Mouse (Mus musculus): ENCODE results near the gene Snx12.
A peak's percentile ranks its signal among the peaks of the same experiment; 100 is the strongest.
"Not testable (repeated sequence)": the region's sequence is repeated elsewhere in the genome, so short reads cannot be mapped to it uniquely, and the experiment has no call there.

The Snx12 gene

DNA sequence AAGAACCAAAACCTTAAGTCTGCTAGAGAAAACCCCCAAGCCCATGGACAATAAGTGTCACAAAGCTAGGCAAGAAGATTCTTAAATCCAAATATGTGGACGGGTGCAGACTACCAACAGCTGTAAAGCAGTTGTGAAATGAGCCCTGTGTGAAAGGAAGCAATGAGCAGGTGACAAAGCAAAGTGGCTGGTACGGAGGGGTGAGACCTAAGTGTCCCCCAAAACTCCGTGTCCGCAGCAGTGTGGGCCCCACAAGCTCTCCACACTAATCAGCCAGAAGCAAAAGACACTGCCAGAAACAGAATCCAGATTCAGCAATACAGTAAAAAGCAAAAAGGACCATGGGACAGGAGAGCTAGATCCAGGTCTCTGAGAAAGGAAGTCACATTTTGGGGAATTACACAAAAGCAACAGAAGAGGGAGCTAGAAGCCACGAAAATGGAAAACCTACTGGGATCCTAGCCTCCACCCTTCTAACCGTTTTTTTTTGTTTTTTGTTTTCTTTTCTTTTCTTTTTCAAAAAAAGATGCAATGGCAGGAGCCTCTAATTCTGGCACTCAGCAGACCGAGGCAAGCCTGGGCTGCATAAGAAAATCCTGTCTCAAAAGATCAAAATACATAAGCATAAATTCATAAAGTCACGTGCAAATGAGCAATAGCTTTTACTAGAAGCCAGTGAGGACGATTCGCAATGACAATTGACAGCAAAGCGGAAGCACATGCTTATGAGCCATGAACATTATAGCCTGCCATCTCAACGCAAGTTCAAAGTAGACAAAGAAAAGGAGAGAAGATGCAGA is 90.2 kb downstream of the Snx12 start:
- peak; percentile 78 for DNase-seq (ENCODE audit: low read depth, low spot score)

DNA sequence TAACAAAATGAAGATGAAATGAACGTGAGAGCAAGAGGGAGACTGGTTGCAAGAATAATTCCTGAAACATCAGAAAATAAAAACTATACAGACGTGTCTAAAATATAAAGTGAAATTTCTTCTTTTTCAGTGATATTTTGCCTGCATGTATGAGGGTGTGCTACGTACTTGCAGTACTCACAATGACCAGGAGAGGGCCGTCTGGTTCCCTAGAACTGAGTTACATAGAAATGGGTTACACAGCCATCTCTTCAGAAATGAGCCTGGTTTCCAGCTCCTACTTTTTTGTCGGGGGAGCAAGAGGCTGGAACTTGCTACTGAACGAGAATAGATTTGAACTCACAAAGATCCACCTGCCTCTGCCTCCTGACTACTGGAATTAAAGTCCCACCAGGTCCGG is 91.4 kb downstream of the Snx12 start:
- peak; percentile 85 for DNase-seq (ENCODE audit: low read depth, low spot score)

DNA sequence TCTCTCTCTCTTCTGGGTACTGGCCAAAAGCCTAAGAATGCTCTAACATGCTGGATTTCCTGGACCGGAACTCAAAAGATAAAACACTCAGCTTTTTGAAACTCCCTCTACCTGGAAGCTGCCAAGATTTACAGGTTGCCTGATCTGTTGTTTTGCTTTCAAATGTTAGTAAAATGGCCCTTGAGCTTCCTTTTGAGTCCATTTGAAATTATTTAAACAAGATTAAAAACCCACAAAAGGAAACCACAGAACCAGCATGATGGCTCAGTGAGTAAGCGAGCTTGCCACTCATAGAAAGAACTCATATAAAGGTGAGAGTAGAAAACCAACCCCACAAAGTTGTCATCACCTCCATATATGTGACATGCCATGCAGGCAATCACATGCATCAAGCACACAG is 93.8 kb downstream of the Snx12 start:
- DNase-seq (ENCODE audit: low read depth, low spot score), result peak; percentile 31

DNA sequence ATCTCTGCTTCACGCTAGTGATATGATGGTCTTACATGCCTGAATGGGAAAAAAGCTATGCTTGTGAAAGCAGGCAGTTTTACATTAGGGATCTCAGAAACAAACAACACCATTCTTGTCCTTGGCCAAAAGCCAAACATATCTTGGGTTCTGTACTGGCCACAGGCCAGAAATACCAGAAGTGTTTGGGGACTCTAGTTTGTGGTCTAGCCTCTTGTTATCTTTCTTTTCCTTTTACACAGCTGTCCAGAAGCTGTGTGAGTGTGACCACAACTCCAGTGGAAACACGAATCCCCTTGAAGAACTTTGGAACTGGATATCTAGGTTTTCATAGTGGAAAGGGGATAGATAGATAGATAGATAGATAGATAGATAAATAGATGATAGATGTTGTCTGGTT is 95.4 kb downstream of the Snx12 start:
- DNase-seq (ENCODE audit: low read depth, low spot score), result peak; percentile 67

DNA sequence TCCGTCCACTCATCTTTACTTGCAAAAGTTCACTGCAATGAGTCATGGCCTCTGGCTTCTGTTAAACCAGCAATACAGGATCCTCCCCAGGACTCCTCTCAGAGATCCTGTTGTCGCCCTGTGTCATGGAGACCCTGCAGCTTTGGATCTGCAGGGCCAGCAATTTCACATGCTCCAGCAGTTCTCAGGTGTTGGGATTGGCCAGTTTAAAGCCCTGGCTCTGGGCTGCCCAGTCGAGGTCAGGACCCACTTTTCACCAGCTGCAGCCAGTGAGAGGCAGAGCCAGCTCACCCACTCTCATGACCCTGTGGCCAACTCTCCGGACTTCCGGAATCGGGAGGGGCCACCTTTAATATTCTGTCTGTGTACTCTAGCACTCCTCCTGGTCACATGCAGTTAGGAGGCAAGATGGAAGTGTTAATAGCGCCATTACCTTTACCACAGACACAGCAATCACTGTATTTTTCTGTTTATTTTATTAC is 95.8 kb downstream of the Snx12 start:
- peak; percentile 65 for DNase-seq (ENCODE audit: low read depth, low spot score)

DNA sequence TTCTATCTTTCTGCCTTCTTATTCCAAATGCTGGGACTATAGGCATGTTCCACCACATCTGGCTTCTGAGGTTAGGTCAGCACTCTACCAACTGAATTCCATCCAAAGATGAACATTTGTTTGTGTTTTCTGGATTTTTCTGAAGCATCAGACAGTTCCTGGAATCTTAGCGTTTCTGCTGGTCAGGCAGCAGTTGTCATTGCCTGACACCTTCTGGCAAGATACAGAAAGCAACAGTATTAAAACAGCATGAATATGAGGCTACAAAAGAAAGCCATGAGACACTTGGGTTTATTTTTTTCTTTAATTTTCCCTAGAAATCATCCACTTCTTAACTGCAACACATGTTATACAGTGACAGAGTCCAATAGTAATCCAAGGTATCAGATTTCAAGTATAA is 101.8 kb downstream of the Snx12 start:
- DNase-seq (ENCODE audit: low read depth, low spot score), result peak; percentile 33

DNA sequence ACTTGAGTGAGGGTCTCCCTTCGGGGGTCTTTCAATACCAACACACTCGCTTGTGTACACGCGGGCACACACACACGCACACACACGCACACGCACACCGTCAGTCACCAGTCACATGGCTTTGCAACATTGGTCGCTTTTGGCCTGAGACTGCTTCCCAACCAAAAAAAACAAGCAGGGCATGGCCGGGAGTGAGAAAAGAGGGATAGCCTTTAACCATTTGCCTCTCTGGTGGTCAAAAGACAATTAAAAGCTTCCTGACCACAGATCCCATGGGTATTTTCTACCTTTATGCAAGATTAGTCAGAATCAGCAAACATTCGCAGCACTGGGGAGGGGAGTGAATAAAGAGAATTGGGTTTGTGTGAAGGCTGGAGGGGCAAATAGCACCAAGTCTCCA is 136.4 kb downstream of the Snx12 start, which contains the start of gene Slc7a3:
Gene Slc7a3 (minus strand): TSS at position 101 of the 400 bp plus-strand sequence.
- no peak for DNase-seq (ENCODE audit: low read depth, low spot score)

DNA sequence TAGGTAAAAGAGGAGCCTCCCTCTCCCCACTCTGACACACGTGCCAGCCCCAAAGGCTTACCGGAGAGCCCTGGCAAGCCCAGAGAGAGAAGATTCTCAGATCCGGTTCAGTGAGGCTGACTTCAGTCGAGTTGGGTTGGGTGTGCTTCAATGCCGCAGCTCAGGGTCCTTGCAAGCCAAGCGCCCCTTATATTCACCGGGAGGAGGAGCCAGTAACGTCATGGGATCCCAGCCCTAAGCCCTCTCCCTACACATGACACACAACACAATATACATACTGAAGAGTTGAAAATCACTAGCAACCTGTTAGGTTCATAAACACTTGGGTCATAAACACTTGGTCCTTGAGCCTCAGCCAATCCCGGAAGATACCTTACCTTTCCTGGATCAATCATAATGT is 137.2 kb downstream of the Snx12 start:
- not testable (repeated sequence) for DNase-seq (ENCODE audit: low read depth, low spot score)

DNA sequence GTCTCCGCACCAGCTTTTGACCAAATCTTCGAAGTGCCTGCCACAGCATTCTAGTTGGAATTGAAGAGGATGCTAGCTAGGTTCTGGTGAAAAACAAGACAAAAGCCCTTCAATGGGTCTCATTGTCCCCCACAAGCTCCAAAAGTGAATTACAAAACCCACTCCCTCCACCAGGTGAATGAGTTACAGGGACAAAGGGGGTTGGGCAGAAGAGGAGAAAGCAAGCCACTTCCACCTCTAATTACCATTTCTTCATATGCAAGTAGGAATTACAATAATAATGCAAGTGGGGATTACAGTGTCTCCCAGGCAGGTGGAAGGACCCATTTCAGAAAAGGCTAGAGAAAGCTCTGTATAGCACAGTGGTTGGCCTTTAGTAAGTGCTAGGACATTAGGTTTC is 138.2 kb downstream of the Snx12 start:
- no peak for DNase-seq (ENCODE audit: low read depth, low spot score)

DNA sequence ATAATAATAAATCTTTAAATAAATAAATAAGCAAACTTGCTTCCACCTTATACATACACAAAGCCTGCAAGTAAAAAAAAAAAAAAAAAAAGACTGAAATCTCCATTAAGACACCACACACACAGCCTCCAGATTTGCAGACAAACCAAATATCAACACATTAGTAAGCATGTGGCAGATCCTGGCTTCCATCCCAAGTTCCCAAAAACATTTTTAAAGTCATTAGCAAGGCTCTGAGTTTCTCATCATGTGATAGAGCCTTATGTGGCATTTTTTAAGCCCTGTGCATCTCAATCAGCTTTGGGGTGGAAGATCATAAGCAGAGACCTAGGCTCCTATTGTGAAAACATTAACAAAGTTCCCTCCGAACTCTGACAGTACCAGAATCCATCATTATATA is 157.1 kb downstream of the Snx12 start:
- no peak for DNase-seq (ENCODE audit: low read depth, low spot score)

DNA sequence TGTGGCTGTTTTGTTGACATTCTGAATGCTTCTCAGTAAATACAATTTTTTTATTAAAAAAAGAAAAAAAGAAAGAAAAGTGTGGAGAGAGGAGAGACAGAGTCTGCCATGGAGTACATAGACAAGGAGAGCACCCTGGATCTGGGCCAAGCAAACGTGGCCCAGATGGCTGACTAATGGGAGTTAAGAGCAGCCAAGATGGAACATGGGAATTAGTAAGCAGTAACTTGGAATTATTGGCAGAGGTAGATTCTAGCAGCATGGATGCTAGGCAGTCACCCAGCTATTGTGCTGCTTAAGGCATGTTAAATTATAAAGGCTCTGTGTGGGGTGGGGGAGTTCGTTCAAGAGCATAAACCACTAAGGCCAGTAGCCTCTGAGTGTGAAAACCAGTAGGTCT is 158.9 kb downstream of the Snx12 start:
- peak; percentile 58 for DNase-seq (ENCODE audit: low read depth, low spot score)

DNA sequence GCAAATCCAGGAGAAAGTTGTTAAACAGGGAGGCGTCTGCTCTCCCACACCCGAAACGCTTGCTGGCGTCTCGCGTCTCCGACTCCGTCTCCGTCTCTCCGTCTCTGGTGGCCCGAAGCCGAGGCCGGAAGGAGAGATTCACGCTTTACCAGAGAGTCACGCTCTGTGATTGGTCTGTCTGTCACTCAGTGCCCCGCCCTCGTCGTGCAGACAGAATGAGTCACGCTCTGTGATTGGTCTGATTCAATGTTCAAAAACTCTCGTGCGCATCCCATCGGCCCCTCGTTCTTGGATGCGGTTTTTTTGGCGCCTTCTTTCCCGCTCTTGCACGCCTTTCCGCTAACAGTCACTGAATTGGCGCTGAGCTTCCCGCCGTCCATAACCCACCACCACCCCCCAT is 162.8 kb downstream of the Snx12 start, which contains the start of gene Tex11:
Gene Tex11 (minus strand): TSS at position 127 of the 400 bp plus-strand sequence.
- no peak for DNase-seq (ENCODE audit: low read depth, low spot score)

Measured in 3T3-L1 (cell line).